Mouse (Mus musculus) midbrain, embryonic 16.5 days (tissue): ENCODE results near the gene Olfr921. TPM values are rescaled to one million over a fixed set of nuclear protein-coding genes. Genes with fewer than 3 reads are reported as not detected.

ENCODE experiments used
- ATAC-seq: fragments of 200-750 bp; cut with Nextera tagmentation; 2 replicates; pipeline ENCODE4 v1.8.0; 2017; ENCODE audit warnings: moderate TSS enrichment
- H3K27ac ChIP-seq: fragments of 300-500 bp; sonication (generic); 2 replicates; pipeline ENCODE4 v1.5.1; 2014; ENCODE audit warnings: mild to moderate bottlenecking, low read length, mixed read lengths
- H3K27me3 ChIP-seq: fragments of 300-500 bp; sonication (generic); 2 replicates; pipeline ENCODE4 v1.6.1; 2014; ENCODE audit warnings: low read depth, low read length, mixed read lengths; ENCODE audit not compliant: control insufficient read depth, insufficient read depth
- H3K36me3 ChIP-seq: fragments of 300-500 bp; sonication (generic); 2 replicates; pipeline ENCODE4 v1.6.1; 2014; ENCODE audit warnings: mild to moderate bottlenecking, low read length, moderate library complexity, mixed read lengths; ENCODE audit not compliant: control insufficient read depth, insufficient read depth
- H3K4me1 ChIP-seq: fragments of 300-500 bp; sonication (generic); 2 replicates; pipeline ENCODE4 v1.6.1; 2014; ENCODE audit warnings: mild to moderate bottlenecking, low read length, mixed read lengths; ENCODE audit not compliant: control insufficient read depth, insufficient read depth
- H3K4me2 ChIP-seq: fragments of 300-500 bp; sonication (generic); 2 replicates; pipeline ENCODE4 v1.6.1; 2014; ENCODE audit warnings: mild to moderate bottlenecking, low read length, mixed read lengths
- H3K4me3 ChIP-seq: fragments of 300-500 bp; sonication (generic); 2 replicates; pipeline ENCODE4 v1.5.1; 2014; ENCODE audit warnings: low read depth, mild to moderate bottlenecking, low read length, moderate library complexity, mixed read lengths
- H3K9ac ChIP-seq: fragments of 300-500 bp; sonication (generic); 2 replicates; pipeline ENCODE4 v1.6.1; 2014; ENCODE audit warnings: low read depth, low read length, mixed read lengths
- H3K9me3 ChIP-seq: fragments of 300-500 bp; sonication (generic); replicated peaks from 2 replicates; pipeline ENCODE4 v1.6.1; 2014; ENCODE audit warnings: mild to moderate bottlenecking, low read length, mixed read lengths; ENCODE audit not compliant: control insufficient read depth, poor library complexity, severe bottlenecking
- WGBS: fragments of 180-500 bp; shearing (Covaris S2); extraction: QIAGEN DNeasy Blood & Tissue Kit; methylation state at CpG from one replicate; pipeline ENCODE4 v1.1.7; 2014; 5-methylcytosine and 5-hydroxymethylcytosine counted together
- polyA plus RNA-seq: library from polyadenylated mRNA; unstranded; fragments of >200 nt; fragmentation: Nextera tagmentation; extraction: Ambion mirVana; gene quantifications from 2 replicates; pipeline ENCODE4 v1.2.1, GENCODE M21; 2015

Olfr921 gene
- polyA plus RNA-seq, 1 experiment from 2014 or later = not detected

DNA sequence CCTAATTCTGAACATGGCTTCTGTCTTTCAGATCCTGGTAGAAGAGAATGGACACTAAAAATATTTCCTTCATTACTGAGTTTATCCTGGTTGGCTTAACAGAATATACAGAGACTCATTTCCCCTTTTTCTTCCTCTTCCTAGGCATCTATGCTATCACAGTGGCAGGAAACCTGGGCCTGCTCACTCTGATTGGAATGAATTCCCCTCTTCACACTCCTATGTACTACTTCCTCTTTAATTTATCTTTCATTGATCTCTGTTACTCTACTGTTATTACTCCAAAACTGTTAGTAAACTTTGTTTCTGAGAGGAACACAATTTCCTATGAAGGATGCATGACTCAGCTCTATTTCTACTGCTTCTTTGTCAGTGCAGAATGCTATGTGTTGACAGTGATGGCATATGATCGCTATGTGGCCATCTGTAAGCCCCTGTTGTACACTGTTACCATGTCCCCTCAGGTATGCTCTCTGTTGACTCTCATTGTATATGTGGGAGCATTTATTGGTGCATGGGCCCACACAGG, 42.7 kb downstream of the Olfr921 start:
- H3K4me3 ChIP-seq = no peak overlapping the region
- no peaks in the 10 kb centered on the region for H3K36me3 ChIP-seq
- H3K4me2 ChIP-seq = no peak overlapping the region
- H3K4me1 ChIP-seq = no peaks in the 10 kb centered on the region
- no peak for ATAC-seq
- 84% methylated on average over 1 of the region's 1 CpGs for WGBS
- H3K27ac ChIP-seq = no peak overlapping the region
- no peaks in the 10 kb centered on the region for H3K27me3 ChIP-seq
- H3K9me3 ChIP-seq = no peaks in the 10 kb centered on the region
- H3K9ac ChIP-seq = no peak overlapping the region

DNA sequence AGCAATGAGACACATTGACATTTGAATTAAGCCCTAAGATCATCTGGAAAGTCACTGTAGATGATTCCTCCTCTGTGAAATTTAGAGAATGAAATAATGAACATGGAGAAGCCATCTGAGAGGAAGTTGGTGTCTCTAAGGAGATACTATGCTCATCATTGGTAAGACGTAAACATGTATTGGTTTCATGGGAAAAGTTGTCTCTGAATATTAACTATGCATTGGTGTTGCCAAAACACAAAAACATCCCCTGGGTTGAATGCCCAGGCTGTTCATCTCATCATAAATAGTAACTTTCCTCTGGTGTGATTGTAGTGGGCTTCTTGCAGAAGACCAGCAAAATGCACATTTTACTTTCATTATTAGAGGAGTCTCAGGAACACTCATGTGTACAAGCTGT, 53.4 kb downstream of the Olfr921 start, which contains the start of gene Olfr923:
Gene Olfr923 (plus strand): TSS at position 301 of the 400 bp plus-strand sequence.
- no peak within 1 kb of the TSS for H3K9ac ChIP-seq
- H3K4me2 ChIP-seq = no peak within 1 kb of the TSS
- WGBS = 88% methylated on average over 1 of the region's 1 CpGs
- ATAC-seq = no peak
- no peaks in the 10 kb centered on the region for H3K36me3 ChIP-seq
- no peak within 1 kb of the TSS for H3K27ac ChIP-seq
- H3K4me3 ChIP-seq = no peak within 1 kb of the TSS
- no peaks in the 10 kb centered on the region for H3K4me1 ChIP-seq
- no peaks in the 10 kb centered on the region for H3K9me3 ChIP-seq
- H3K27me3 ChIP-seq = no peaks in the 10 kb centered on the region

Other genes starting within 250 kb of the Olfr921 start
- not detected in 2 replicates for gene Olfr910, start 235.2 kb upstream of the Olfr921 start, polyA plus RNA-seq
- gene Olfr912, start 192.9 kb upstream of the Olfr921 start, polyA plus RNA-seq = not detected in 2 replicates
- gene Olfr913, start 180.3 kb upstream of the Olfr921 start, polyA plus RNA-seq = not detected in 2 replicates
- not detected in 2 replicates for gene Olfr914, start 168.0 kb upstream of the Olfr921 start, polyA plus RNA-seq
- not detected in 2 replicates for gene Olfr916, start 113.2 kb upstream of the Olfr921 start, polyA plus RNA-seq
- not detected in 2 replicates for gene Olfr917, start 107.2 kb upstream of the Olfr921 start, polyA plus RNA-seq
- not detected in 2 replicates for gene Olfr918, start 98.5 kb upstream of the Olfr921 start, polyA plus RNA-seq
- gene Olfr919, start 69.4 kb upstream of the Olfr921 start, polyA plus RNA-seq = not detected in 2 replicates
- gene Vwa5a, start 54.8 kb upstream of the Olfr921 start, polyA plus RNA-seq = 6.0 and 6.2 TPM in 2 replicates
- not detected in 2 replicates for gene Olfr920, start 20.8 kb upstream of the Olfr921 start, polyA plus RNA-seq
- not detected in 2 replicates for gene Olfr922, start 41.5 kb downstream of the Olfr921 start, polyA plus RNA-seq
- not detected in 2 replicates for gene Olfr923, start 53.5 kb downstream of the Olfr921 start, polyA plus RNA-seq
- gene Olfr924, start 71.4 kb downstream of the Olfr921 start, polyA plus RNA-seq = not detected in 2 replicates
- gene Olfr26, start 82.0 kb downstream of the Olfr921 start, polyA plus RNA-seq = not detected in 2 replicates
- gene Olfr926, start 104.1 kb downstream of the Olfr921 start, polyA plus RNA-seq = not detected in 2 replicates
- not detected in 2 replicates for gene Olfr930, start 156.7 kb downstream of the Olfr921 start, polyA plus RNA-seq
- not detected in 2 replicates for gene Olfr933, start 199.2 kb downstream of the Olfr921 start, polyA plus RNA-seq
- not detected in 2 replicates for gene Olfr934, start 215.2 kb downstream of the Olfr921 start, polyA plus RNA-seq
- not detected in 2 replicates for gene Olfr935, start 226.6 kb downstream of the Olfr921 start, polyA plus RNA-seq